Mouse (Mus musculus) adrenal gland, adult 18-20 months (tissue): ENCODE measurements at regions not wholly inside any gene's neighbourhood (a gene's known extent, or its start where the extent isn't known, plus 50 kb on each side); places are given as distances from the start of the nearest gene placed in this dataset.

ENCODE experiments used
- DNase-seq, 2 experiments: peaks; one replicate each; pipeline ENCODE4 v3.0.0; 2021 to 2022; ENCODE audit warnings: low spot score in 2 of 2

DNA sequence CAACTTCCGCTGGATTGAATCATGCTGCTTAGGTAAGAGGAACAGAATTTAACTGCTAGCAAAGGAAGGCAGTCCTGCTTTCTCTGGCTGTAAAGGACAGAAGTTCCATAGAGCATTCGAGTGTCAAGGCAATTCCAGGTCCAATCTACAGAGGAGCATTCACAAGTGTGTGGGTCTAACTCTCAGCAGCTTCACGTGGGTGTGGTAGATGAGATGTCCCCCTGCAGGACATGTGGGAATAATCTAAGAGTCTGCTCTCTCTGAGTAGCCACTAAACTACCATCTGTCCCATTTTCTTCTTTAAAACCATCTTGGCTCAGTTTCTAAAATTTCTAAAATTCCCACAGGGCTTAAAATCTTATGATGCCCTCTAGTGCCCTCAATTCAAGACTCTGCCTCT is 90.6 kb downstream of the Cmpk2 start:
- DNase-seq = no peak

DNA sequence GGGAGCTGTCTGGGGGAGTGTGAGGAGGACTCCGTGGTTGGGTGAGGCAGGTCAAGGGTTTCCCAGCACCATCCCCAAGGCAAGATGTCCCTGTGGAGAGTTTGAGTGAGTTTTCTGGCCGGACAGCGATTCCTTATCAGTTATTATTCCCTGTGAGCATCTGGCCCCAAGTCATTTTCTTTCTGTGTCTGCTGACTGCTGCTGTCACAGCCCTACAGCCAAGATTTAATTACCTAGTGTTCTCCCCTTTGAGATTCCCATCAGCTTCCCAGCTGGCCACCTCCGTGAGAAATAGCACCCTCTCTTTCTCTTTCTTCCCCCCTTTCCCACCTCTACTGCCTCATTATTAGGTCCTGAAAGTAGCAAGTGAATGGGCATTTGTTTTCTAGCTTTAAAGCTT is 88.4 kb downstream of the Cmpk2 start:
- no peak for DNase-seq

DNA sequence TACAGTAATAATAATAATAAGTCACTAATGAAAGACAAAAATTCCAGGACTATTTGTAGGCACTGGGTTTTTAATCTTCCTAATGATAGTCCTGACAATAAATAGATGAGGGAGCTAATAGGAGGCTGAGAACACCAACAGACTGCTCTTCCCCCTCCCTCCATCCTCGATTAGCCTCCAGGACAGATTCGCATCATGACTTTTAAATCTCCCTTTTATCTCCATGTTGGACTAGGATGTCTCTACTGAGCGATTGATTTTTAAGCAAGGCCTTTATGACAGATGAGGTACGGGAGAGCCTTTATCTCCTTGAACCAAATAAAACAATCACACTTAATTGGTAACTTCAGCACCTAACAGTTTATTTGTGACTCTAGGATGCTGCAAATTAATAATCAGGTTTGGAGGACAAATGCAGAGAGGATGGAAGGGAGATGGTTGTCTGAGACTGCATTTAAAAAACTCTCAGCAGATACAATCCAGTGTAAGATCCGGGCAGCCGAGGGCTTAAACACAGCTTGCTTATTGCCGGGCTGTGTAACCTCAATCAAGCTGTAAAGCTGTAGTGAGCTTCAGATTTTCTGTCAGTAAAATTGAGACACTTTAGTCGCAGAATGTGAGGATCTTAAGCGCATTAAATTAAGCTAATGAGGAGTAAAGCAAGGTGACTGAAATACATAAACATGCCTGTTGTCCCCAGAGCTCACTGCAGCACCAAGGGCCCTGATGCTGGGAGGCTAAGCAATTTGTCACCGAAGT is 82.3 kb downstream of the Cmpk2 start:
- DNase-seq = no peak

DNA sequence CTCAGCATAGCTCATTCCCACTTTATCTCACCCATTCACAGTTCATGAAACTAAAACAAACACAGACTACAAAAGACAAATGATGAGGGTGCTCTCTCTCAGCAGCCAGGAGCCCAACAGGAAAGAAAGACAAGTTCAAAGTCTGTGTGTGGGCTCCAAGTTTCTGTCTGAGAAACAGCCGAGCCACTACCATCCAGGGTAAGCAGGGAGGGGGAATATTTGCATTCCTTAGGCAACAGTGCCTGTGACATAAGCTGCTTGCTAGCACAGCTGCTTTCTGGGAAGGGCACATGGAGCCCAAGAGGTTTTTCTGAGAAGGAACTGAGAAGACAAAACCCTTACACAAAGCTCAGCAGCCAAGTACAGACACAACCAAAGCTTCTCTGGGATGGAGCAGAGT is 78.5 kb downstream of the Cmpk2 start:
- no peak for DNase-seq

DNA sequence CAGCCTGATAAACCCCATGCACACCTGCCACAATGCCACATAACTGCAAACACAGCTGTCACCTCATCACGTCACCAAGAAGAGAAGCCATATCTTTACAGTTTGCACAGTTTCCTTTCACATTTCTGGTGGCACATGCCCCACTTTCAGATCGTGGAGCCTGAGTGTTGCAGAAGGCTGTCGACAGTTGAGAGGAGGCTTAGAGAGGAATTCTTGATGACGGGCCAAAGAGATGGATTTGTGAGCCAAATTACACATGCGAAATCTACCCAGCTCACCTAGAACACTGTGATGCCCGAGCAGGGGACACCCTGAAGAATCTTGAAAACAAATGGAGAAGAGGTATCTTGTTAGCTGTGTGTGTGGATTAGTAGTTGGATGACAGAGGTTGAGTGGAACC is 77.4 kb downstream of the Cmpk2 start:
- no peak for DNase-seq

DNA sequence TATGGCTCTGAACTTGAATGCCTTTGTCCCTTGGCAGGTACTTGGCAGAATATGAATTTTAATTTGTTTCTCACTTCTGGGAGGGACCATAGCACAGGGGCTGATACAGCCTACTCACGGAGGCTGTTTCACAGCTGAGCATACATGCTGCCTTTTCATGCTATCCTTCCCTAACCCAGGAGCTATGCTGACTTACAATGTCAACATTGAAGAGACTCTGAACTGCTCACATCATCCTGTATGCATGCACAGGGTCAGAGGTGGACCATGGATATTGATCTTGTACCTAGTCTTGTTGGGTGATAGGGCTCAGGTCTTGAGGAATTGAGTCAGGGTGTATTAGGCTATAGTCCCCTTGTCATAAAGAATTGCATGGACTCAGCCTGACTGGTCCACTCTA is 74.5 kb downstream of the Cmpk2 start:
- no peak for DNase-seq

DNA sequence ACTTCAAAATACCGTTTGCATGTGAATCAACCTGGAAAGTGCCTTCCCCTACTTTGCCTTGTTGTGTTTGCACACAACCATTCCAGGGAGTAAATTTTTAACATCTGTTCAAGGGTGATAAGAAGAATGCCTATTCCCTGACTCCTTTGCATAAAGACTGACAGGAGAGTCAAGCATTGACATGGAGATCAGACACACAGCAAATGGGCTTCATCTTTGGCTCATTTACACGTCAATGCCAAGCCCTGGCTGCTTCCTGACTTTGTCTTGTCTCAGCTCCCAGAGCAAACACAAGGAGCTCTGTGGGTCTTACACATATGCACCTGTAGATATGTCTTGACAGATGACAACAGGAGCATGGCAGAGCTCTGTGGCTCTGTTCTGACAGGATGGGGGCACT is 73.4 kb downstream of the Cmpk2 start:
- no peak for DNase-seq

DNA sequence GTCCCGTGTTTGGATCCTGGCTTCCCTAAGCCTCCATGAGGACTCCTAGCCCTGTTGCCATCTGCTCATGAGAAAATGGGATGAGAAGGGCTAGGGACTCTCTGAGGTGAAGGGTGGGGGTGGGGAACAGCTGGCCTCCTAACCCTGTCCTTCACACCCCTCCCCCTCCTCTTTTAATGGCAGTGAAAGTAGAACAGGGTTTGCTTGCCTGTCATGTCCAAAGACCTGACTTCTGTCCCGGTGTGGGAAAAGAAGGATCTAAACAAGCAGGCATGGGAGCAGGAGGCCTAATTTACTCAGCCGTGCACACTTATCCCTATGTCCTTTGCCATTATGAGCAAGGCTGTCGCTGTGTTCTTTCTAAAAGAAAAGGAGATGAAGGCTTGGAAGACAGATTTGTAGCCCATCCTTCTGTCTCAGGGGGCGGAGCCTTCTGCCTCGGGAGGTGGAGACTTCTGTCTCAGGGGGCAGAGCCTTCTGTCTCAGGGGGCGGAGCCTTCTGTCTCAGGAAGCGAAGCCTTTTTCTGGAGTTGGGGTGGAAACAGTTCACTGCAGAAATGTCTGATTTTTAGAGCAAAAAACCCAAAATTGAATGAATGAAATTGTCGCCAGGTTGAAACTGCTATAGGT is 66.4 kb downstream of the Cmpk2 start:
- no peak for DNase-seq

DNA sequence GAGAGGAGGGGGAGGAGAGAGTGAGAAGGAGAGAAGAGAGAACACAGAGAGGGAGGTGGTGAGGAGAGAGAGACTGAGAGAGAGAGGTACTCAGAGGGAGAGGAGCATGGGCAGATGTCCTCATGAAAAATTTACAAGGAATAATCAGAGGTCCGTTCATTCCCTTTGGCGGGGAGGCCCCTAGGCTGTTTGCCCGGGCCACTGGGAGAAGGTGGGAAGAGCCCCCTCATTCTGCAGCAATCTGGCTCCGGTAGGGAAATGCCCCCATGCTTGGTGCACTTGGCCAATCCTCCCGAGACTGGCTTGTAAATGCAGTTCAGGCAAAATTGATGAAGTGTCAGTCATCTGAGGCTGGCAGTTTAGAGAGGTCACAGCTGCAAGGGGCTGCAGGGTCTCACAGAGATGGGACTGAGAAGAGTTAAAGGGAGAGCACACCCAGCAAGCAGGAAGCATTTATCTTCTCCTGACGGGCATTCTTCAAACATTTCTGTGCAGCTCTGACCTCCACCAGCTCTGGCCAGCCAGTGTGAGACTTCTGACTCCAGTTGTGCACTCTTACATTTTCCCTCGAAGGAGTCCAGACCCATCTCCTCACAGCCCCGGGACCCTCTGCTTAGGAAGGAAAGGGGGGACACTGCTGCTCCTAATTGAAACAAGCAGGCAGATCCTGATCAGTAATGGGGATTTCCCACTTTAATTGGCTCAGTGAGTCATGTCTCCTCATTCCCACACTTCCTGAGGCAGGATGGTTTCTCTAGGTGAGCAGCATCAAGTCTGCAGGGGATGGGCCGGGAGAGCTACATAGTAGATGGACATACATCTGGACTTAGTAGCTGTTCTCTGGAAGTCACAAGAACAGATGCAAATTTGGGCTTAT is 65.5 kb downstream of the Cmpk2 start:
- DNase-seq = no peak

DNA sequence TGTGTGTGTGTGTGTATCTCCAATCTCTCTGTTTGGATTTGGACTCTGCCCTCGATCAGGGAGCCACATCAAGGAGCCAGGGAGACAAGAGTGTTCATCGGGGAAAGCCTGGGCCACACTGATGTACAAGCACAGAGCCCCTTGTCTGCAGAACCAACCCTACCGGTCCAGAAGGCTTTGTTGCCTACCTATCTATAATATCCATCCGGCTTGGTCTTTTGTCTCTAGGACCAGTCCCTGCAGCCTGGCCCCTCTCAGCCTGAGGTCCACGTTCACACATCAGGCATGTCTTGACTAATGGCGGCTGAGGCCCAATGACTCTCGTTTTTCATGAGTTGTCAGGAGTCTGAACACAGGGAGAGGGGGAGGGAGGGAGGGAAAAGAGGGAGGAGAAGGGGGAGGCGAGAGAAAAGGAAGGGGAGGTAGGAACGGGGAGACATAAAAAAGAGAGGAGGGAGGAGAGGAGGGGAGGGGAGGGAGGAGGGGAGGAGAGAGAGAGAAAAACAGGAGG is 64.7 kb downstream of the Cmpk2 start:
- no peak for DNase-seq

DNA sequence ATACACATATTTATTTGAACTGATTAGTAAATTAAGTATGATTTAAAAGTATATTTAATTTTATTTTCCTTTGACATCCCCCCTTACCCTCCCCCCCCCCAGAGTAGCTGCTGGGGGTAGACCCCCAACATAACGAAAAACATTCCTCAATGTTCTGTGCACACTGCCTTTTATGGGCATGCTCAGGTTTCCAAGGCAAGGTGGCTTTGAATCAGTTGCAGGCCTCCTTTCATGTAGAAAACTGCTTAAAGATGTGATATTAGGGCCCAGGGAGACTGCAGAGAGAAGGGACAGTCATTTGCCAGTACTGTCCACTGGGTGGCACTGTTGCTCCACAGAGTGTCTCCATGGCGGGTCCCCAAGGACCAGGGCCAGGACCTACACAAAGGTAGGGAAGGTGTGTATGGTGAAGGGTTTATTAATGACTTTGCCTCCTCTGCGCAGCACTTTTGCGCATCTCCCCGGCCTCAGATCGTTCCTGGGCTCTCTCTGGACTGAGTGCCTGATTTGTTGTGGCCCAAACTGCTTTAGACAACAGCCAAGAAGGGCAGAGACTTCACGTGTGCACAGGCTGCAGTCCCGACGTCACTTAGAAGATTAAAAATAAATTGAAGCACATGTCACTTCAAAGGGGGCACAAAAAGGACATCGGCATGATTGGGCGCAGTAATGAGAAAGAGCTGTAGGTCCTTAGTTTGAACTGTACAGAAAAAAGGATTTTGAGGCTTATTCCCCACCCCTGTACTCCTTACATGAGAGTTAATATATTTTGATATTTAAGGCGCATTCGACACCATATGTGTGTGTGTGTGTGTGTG is 64.0 kb downstream of the Cmpk2 start:
- DNase-seq = peak; percentile 77 to 78

DNA sequence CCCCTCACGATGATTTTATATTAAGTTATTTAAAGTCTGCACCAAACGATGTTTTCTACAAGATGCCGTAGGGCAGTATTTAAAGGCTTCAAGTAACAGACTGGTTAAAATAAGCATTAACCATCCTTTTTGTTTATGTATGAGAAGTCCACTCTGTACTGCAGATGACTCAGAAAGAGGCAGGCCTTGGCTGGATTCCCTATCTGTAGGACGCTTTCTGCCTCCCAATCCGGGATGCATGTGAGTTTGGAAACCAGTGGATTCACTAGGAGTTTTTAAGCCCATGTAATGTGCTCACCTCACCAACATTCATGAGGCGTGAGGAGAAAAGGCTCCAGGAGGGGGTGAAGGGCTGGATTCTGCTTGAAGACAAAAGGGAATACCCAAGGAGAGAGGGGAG is 63.1 kb downstream of the Cmpk2 start:
- no peak for DNase-seq
